ENCODE assay signal across 12 mouse cellular contexts in the genomic region with DNA sequence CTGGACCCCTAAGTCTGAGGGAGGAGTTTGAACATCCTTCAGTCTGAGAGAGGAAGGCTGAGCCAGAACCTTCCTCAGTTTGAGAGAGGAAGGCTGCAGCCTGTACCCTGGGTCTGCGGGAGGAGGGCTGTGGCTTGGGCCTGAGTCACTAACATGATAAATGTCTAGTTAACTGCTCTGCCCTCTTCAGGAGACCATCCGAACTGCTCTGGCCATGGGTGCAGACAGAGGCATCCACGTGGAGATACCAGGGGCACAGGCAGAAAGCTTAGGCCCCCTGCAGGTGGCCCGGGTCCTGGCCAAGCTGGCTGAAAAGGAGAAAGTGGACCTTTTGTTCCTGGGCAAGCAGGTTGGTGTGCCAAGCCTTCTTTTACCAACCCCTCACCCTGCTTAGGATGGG. TPM values are rescaled to one million over a fixed set of nuclear protein-coding genes. Genes with fewer than 3 reads are reported as not detected.
A peak's percentile ranks its signal among the peaks of the same experiment; 100 is the strongest.
DNase-seq lines count a peak whose midpoint lies in the region; ATAC-seq and TF ChIP-seq lines count a peak whose summit lies in the region.
"Had no signal": no experiment of that assay in that cellular context is flagged by ENCODE, and none has a peak within 500 bp of the region (broad histone marks: within the 10 kb centered on the region; RNA-seq: fewer than 3 reads in every experiment).

No protein-coding gene starts in this region.

- H3K4me2 ChIP-seq in kidney, embryonic 15.5 days, result no peak overlapping the region
- no peak overlapping the region for H3K4me2 ChIP-seq in kidney, embryonic 14.5 days (replicated peaks; ENCODE audit: low read depth, low read length)
- H3K4me2 ChIP-seq in forebrain, postnatal 0 days (ENCODE audit: low read depth), result no peak overlapping the region

- 49% methylated on average over 4 of the region's 4 CpGs for WGBS in kidney, embryonic 15.5 days
- 48% methylated on average over 4 of the region's 4 CpGs for WGBS in kidney, embryonic 14.5 days
- WGBS in forebrain, postnatal 0 days, result 44% methylated on average over 4 of the region's 4 CpGs

- no peak overlapping the region for H3K27ac ChIP-seq in kidney, embryonic 15.5 days
- no peak overlapping the region for H3K27ac ChIP-seq in kidney, embryonic 14.5 days (ENCODE audit: low read depth, low read length)
- H3K27ac ChIP-seq in forebrain, postnatal 0 days (ENCODE audit: low read depth, low read length), result no peak overlapping the region

- DNase-seq in CD8-positive naive resting alpha-beta T cell, adult 2 months (ENCODE audit: low read depth in 2 of 2, low spot score in 2 of 2), result peak; percentile 46 to 59
- DNase-seq in adrenal gland, postnatal 25 days, result peak; percentile 43
- no peak for DNase-seq in forebrain, postnatal 0 days
- no peak for DNase-seq in gastrocnemius, adult 8-10 months (ENCODE audit: low spot score in 2 of 2)
- no peak for DNase-seq in left cerebral cortex, postnatal 14 days (ENCODE audit: low spot score in 2 of 2)
- DNase-seq: cerebellum, adult 2 months had no signal

- peaks cover 66% of the 10 kb centered on the region for H3K36me3 ChIP-seq in kidney, embryonic 15.5 days
- H3K36me3 ChIP-seq in kidney, embryonic 14.5 days (ENCODE audit: control insufficient read depth, insufficient read depth, low read length), result peaks cover 48% of the 10 kb centered on the region
- peaks cover 26% of the 10 kb centered on the region for H3K36me3 ChIP-seq in forebrain, postnatal 0 days (ENCODE audit: insufficient read depth)

- H3K27me3 ChIP-seq in kidney, embryonic 15.5 days, result no peaks in the 10 kb centered on the region
- H3K27me3 ChIP-seq in kidney, embryonic 14.5 days (ENCODE audit: control insufficient read depth, insufficient read depth, low read length), result no peaks in the 10 kb centered on the region
- no peaks in the 10 kb centered on the region for H3K27me3 ChIP-seq in forebrain, postnatal 0 days (ENCODE audit: insufficient read depth, low read length)

- no peak; the same call in 1 of the 2 replicates for TF ChIP-seq CTCF in forebrain, postnatal 0 days (IDR thresholded peaks at IDR 0.05; ENCODE audit: low read depth)

- no peak overlapping the region for H3K9ac ChIP-seq in kidney, embryonic 15.5 days
- H3K9ac ChIP-seq in kidney, embryonic 14.5 days (ENCODE audit: low read depth, low read length), result no peak overlapping the region
- H3K9ac ChIP-seq in forebrain, postnatal 0 days, result no peak overlapping the region

- intact Hi-C loops in left cerebral cortex, postnatal 14 days (cut with DNase I), result no loop called here

- ATAC-seq in kidney, embryonic 15.5 days (replicated peaks; ENCODE audit: low FRiP score), result peak; percentile 55
- no peak for ATAC-seq in kidney, embryonic 14.5 days (ENCODE audit: low FRiP score, low TSS enrichment)
- peak; percentile 93 for ATAC-seq in megakaryocyte, adult 5-6 weeks (ENCODE audit: poor library complexity, severe bottlenecking)
- no peak for ATAC-seq in forebrain, postnatal 0 days

- no peaks in the 10 kb centered on the region for H3K9me3 ChIP-seq in kidney, embryonic 15.5 days (replicated peaks)
- no peaks in the 10 kb centered on the region for H3K9me3 ChIP-seq in kidney, embryonic 14.5 days (ENCODE audit: control insufficient read depth, low read length)
- H3K9me3 ChIP-seq in forebrain, postnatal 0 days (ENCODE audit: low read length), result no peaks in the 10 kb centered on the region

- H3K4me3 ChIP-seq in kidney, embryonic 15.5 days (replicated peaks), result no peak overlapping the region
- no peak overlapping the region for H3K4me3 ChIP-seq in kidney, embryonic 14.5 days (ENCODE audit: low read length)
- no peak overlapping the region for H3K4me3 ChIP-seq in forebrain, postnatal 0 days (ENCODE audit: low read depth, low read length)

- no peaks in the 10 kb centered on the region for H3K4me1 ChIP-seq in kidney, embryonic 15.5 days
- H3K4me1 ChIP-seq in kidney, embryonic 14.5 days (ENCODE audit: control insufficient read depth, insufficient read depth, low read length), result no peaks in the 10 kb centered on the region
- no peaks in the 10 kb centered on the region for H3K4me1 ChIP-seq in forebrain, postnatal 0 days (ENCODE audit: insufficient read depth)

RNA-seq across cellular contexts. Expression of gene Gm45233, which starts 8.7 kb away (rescaled TPM):
- polyA plus RNA-seq in kidney, embryonic 15.5 days (2015; fragmentation: Nextera tagmentation; extraction: Ambion mirVana), result 0.35 and 0.66 TPM in 2 replicates
- 0.27 TPM in 1 of 2 replicates, not detected in the other for polyA plus RNA-seq in kidney, embryonic 14.5 days (2014; fragmentation: Nextera tagmentation; extraction: Ambion mirVana)
- total RNA-seq in adrenal gland, postnatal 25 days (2021), result 1.5 TPM in 1 of 2 replicates, not detected in the other
- not detected in 2 replicates for total RNA-seq in megakaryocyte, adult 5-6 weeks (2015)
- total RNA-seq in megakaryocyte, adult 5-6 weeks (2017), result 1.8 and 3.1 TPM in 2 replicates
- total RNA-seq in forebrain, postnatal 0 days (2014; rRNA removed), result 0.31 and 3.7 TPM in 2 replicates
- polyA plus RNA-seq in forebrain, postnatal 0 days (2015; fragmentation: Nextera tagmentation; extraction: Ambion mirVana), result 0.30 TPM in 1 of 2 replicates, not detected in the other
- total RNA-seq in gastrocnemius, adult 8-10 months (2022), result under 1 TPM in 1 of 4 experiments, not detected in 3; 0.73 TPM
- total RNA-seq in left cerebral cortex, postnatal 14 days (2021), result 1 to 10 TPM in 1 of 2 experiments, under 1 TPM in 1; 0.86 to 2.0 TPM

RNA-seq across cellular contexts. Expression of gene Etfb, which starts 8.7 kb away (rescaled TPM):
- polyA plus RNA-seq in kidney, embryonic 15.5 days (2015; fragmentation: Nextera tagmentation; extraction: Ambion mirVana), result 348 and 355 TPM in 2 replicates
- 323 and 358 TPM in 2 replicates for polyA plus RNA-seq in kidney, embryonic 14.5 days (2014; fragmentation: Nextera tagmentation; extraction: Ambion mirVana)
- total RNA-seq in adrenal gland, postnatal 25 days (2021), result 373 and 390 TPM in 2 replicates
- total RNA-seq in megakaryocyte, adult 5-6 weeks (2015), result 128 and 130 TPM in 2 replicates
- 201 and 203 TPM in 2 replicates for total RNA-seq in megakaryocyte, adult 5-6 weeks (2017)
- 38.2 and 46.1 TPM in 2 replicates for total RNA-seq in forebrain, postnatal 0 days (2014; rRNA removed)
- 101 and 117 TPM in 2 replicates for polyA plus RNA-seq in forebrain, postnatal 0 days (2015; fragmentation: Nextera tagmentation; extraction: Ambion mirVana)
- 100 to 1,000 TPM; 284 to 324 (median 303) TPM for total RNA-seq in gastrocnemius, adult 8-10 months (2022)
- 10 to 100 TPM; 51.9 to 52.6 TPM for total RNA-seq in left cerebral cortex, postnatal 14 days (2021)

RNA-seq across cellular contexts. Expression of gene Vsig10l, which starts 10.3 kb away (rescaled TPM):
- 4.6 and 5.4 TPM in 2 replicates for polyA plus RNA-seq in kidney, embryonic 15.5 days (2015; fragmentation: Nextera tagmentation; extraction: Ambion mirVana)
- polyA plus RNA-seq in kidney, embryonic 14.5 days (2014; fragmentation: Nextera tagmentation; extraction: Ambion mirVana), result 2.9 and 3.6 TPM in 2 replicates
- total RNA-seq in adrenal gland, postnatal 25 days (2021), result 3.6 and 4.6 TPM in 2 replicates
- 2.9 and 3.1 TPM in 2 replicates for total RNA-seq in megakaryocyte, adult 5-6 weeks (2015)
- total RNA-seq in megakaryocyte, adult 5-6 weeks (2017), result 2.7 and 4.5 TPM in 2 replicates
- total RNA-seq in forebrain, postnatal 0 days (2014; rRNA removed), result 4.2 and 16.9 TPM in 2 replicates
- polyA plus RNA-seq in forebrain, postnatal 0 days (2015; fragmentation: Nextera tagmentation; extraction: Ambion mirVana), result 8.1 and 13.8 TPM in 2 replicates
- 1 to 10 TPM; 1.3 to 2.7 (median 1.7) TPM for total RNA-seq in gastrocnemius, adult 8-10 months (2022)
- total RNA-seq in left cerebral cortex, postnatal 14 days (2021), result 1 to 10 TPM; 3.3 to 4.6 TPM

RNA-seq across cellular contexts. Expression of gene Cldnd2, which starts 12.0 kb away (rescaled TPM):
- not detected in 2 replicates for polyA plus RNA-seq in kidney, embryonic 15.5 days (2015; fragmentation: Nextera tagmentation; extraction: Ambion mirVana)
- not detected in 2 replicates for polyA plus RNA-seq in kidney, embryonic 14.5 days (2014; fragmentation: Nextera tagmentation; extraction: Ambion mirVana)
- not detected in 2 replicates for total RNA-seq in adrenal gland, postnatal 25 days (2021)
- total RNA-seq in megakaryocyte, adult 5-6 weeks (2015), result not detected in 2 replicates
- total RNA-seq in megakaryocyte, adult 5-6 weeks (2017), result not detected in 2 replicates
- not detected in 2 replicates for total RNA-seq in forebrain, postnatal 0 days (2014; rRNA removed)
- not detected in 2 replicates for polyA plus RNA-seq in forebrain, postnatal 0 days (2015; fragmentation: Nextera tagmentation; extraction: Ambion mirVana)
- not detected for total RNA-seq in gastrocnemius, adult 8-10 months (2022)
- not detected for total RNA-seq in left cerebral cortex, postnatal 14 days (2021)
- polyA plus RNA-seq: cerebellum, adult 2 months; heart, embryonic 16.5 days; liver, embryonic 16.5 days; small intestine, adult 2 months had no signal

RNA-seq across cellular contexts. Expression of gene Nkg7, which starts 15.7 kb away (rescaled TPM):
- polyA plus RNA-seq in kidney, embryonic 15.5 days (2015; fragmentation: Nextera tagmentation; extraction: Ambion mirVana), result 0.32 TPM in 1 of 2 replicates, not detected in the other
- polyA plus RNA-seq in kidney, embryonic 14.5 days (2014; fragmentation: Nextera tagmentation; extraction: Ambion mirVana), result 0.41 TPM in 1 of 2 replicates, not detected in the other
- total RNA-seq in adrenal gland, postnatal 25 days (2021), result 0.46 TPM in 1 of 2 replicates, not detected in the other
- total RNA-seq in megakaryocyte, adult 5-6 weeks (2015), result 41.6 and 53.1 TPM in 2 replicates
- total RNA-seq in megakaryocyte, adult 5-6 weeks (2017), result 13.1 and 23.4 TPM in 2 replicates
- not detected in 2 replicates for total RNA-seq in forebrain, postnatal 0 days (2014; rRNA removed)
- not detected in 2 replicates for polyA plus RNA-seq in forebrain, postnatal 0 days (2015; fragmentation: Nextera tagmentation; extraction: Ambion mirVana)
- total RNA-seq in gastrocnemius, adult 8-10 months (2022), result not detected
- total RNA-seq in left cerebral cortex, postnatal 14 days (2021), result not detected

Comparison
In these comparisons a context has a peak if more than half of its experiments do, and no peak if none do; other contexts are left out.
1. ATAC-seq: peak in kidney, embryonic 15.5 days (single experiment) and megakaryocyte, adult 5-6 weeks (single experiment); none in kidney, embryonic 14.5 days (single experiment) and forebrain, postnatal 0 days (single experiment).
2. DNase-seq: peak in CD8-positive naive resting alpha-beta T cell, adult 2 months (2 of 2) and adrenal gland, postnatal 25 days (single experiment); none in forebrain, postnatal 0 days (single experiment), gastrocnemius, adult 8-10 months (0 of 2) and left cerebral cortex, postnatal 14 days (0 of 2).